Mouse (Mus musculus) monocyte, adult 2 months (primary cell): ENCODE data around the gene Il16.

Experiments
- DNase-seq, 2 experiments: peaks; one replicate each; pipeline ENCODE4 v3.0.0; 2022; ENCODE audit warnings: low spot score in 2 of 2, low read depth in 1 of 2

Il16 gene

GRCm38 (mm10) chr7:83650638-83651037, 94.9 kb downstream of the Il16 start:
- no peak for DNase-seq

- DNase-seq: no peak
Observed at GRCm38 (mm10) chr7:83648807-83649206, 96.7 kb downstream of the Il16 start.

DNA sequence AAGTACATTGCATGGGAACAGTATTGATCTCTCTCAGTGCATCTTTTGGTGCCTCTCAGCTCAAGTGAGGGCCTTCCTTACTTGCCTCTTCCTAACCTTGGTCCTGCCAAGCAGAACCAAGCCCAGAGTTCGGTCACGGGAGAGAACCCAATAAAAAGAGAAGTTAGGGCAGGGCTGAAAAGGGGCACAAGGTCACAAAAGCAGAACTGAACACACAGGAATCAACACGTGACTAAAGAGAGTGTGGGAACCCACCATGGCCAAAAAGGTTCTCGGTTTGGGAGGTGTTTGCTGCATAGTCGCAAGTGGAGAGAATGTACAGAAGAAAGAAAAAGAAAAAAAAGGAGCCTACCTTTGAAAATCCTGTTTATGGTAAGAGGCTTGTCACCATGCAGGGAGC, 100.0 kb downstream of the Il16 start:
- peak; percentile 38 to 61 for DNase-seq

DNA sequence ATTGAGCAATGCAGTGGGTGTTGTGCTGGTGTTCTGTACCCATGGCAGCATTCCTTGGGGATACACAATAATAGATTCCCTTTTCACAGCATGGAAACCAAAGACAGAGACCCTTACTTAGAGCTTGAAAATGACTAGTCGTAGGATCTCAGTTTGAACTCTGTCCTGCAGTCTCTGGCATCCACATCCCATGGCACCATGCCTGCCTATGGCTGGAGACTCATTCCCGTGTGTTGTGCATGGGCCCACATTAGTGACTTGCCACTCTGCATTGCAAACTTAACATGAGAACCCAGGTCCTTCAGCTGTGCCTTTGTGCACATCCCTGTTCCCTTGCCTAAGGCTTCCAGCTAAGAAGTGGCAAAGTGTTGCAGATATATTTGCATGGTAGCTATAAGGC, 100.8 kb downstream of the Il16 start:
- no peak for DNase-seq

DNA sequence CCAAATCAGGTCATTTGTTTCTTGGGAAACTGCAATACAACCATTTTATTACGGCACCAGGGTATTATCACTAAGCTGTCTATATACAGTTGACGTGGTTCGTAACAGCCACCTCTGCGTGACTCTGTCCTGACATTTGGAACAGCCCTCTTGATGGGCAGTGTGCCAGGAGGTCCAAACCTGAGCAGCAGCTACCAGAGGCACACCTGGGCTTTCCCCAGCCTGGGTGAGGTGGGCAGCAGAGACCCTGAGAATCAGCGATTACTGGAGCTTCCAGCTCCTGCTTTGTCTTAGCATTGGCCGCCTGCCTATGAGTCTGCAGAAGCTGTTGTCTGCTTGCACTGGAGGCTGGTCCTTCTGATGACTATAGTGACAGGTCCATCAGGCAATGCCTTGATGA, 101.9 kb downstream of the Il16 start:
- no peak for DNase-seq

- no peak for DNase-seq
Observed at GRCm38 (mm10) chr7:83641163-83641562, 104.4 kb downstream of the Il16 start.

GRCm38 (mm10) chr7:83640581-83640980, 104.9 kb downstream of the Il16 start:
- no peak for DNase-seq

DNA sequence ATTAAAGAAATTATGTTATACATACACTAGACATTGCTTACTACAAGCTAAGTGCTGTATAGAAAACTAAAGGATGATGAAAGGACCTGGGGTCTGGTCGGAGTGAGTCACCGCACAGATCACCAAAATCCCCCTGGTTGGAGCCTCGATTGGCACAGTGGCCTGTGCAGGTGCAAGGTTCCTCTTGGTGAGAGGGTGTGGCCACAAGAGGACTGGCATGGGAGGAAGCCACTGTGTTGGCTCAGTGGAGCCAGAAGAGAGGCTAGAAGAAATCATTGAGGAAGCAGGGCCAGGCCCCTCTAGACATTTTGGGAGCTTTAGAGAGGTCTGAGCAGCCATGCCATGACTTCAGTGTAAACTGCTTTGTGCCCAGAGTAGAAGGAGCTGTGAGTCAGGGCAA, 106.4 kb downstream of the Il16 start:
- no peak for DNase-seq

GRCm38 (mm10) chr7:83637781-83638583, 107.5 kb downstream of the Il16 start:
- DNase-seq: no peak

DNA sequence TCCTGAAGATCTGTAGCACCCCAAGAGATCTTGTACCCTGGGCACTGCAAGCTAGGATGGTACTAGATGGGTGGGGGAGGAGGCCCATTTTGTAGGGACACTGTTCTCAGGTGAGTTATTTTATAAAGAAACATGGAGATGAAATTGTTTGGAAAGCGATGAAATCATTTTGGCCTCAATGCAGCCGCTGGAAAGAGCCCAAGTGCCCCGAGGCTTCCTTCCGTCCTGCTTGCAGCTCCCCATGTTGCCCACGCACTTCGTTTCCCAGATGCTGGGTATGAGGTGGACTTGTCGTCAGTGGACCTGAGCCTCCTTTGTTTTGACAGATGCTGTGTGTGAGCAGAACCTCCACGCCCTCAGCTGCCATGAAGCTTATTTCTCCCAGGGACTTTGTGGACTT, 109.1 kb downstream of the Il16 start:
- no peak for DNase-seq

- DNase-seq: no peak
Observed at GRCm38 (mm10) chr7:83635726-83636125, 109.8 kb downstream of the Il16 start.

GRCm38 (mm10) chr7:83633856-83634255, 111.7 kb downstream of the Il16 start:
- DNase-seq: no peak

DNA sequence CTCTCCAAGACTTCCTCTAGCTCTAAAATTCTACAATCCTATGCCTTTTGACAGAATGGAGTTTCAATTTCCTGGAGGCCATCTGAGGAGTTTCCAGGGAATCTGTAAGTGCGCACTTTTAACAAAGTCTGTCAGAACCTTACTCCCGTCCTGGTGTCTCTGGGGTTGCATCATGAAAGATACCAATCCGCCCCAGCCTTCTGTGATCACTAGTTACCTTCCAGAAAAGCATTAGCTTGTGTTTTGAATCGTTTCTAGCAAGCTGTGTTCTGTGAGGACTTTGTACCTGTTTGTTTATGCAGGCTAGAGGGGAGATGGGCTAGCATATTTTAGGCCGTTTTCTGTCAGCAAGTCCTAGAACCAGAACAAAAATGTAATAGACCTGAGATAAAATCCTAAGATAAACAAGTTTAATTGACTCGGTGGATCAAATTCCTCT, 112.8 kb downstream of the Il16 start:
- no peak for DNase-seq

- DNase-seq: peak; percentile 71 to 87
Observed at GRCm38 (mm10) chr7:83631828-83632681, 113.5 kb downstream of the Il16 start, which contains the start of gene Stard5. TSS of gene Stard5 (plus strand) at chr7:83631959.

DNA sequence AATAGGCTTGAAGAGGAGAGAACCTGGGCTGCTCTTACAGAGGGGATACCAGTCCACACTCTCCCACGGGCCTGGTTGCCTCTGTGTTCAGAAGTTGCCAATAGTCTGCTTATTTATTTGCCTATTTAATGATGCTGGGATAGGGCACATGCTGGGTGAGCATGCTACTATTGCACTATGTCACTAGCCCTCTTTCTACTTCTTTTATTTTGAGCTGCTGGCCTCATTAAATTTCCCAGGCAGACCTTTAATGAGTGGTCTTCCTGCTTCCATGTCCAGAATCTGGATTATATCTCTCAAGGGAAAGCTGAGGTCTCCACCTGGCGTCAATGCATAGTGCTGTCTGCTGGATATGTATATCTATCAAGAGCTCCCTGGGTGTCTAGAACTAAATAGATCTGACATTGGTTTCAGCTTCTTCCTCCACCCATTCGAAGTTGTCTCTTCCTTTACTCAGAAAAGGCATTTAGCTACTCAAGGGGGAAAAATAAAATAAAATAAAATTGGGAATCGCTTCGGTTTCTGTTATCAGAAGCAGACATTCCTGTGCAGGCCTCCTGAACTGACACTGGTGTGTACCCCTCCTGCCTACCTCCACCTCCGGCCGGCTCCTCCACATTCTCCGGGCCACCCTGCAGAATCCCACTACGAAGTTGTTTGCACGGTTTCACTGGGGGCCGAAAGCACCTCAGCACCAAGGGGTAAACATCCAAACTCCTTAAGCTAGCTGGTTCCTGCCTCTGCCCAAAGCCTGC, 114.3 kb downstream of the Il16 start:
- no peak for DNase-seq

DNA sequence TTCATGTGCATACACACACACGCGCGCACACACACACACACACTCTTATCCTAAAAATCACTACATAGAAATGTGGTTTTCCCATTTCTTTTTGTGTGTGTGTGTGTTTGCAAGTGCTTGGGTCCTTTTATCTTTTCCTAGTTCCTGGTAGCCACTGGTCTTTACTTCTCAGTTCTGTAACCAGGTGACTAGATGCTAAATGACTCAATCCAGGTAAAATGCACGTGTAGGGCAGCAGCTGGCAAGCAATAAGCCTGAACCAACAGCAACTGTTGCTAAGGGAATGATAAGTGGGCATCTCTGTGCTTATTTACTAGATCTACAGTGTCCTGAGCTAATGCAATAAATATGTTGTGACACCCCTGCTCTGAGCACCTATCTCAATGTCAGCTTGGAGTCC, 118.2 kb downstream of the Il16 start:
- no peak for DNase-seq

DNA sequence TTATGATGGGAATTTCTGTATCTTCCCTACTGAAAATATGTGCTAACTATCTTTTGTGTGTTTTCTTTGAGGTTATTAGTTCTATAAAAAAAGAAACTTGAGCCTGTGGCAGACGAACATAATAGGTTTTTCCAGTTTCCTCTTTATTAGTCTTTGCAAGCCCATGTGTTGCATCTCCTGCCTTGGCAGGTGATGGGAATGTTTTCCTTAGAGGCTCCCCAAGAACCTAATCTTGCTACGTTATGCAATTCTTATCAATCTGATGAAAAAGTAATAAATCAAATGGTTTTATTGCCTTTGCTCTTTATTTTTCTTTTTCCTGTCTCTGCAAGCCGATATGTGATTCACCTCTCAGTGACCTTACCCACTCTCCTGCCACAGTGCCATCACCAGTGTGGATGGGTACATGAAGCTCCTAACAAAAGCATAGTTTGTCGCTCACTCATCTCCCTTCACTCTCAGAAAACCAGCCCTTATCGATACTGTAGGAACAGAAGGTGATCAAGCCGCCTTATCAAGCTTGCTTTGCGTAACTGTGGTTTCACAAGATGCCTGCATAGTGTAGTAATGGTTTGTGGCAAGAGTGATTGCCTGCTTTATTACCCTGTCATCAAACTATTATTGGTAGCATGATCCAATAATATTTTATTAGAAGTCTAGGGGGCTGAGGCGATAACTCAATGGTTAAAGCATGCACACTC, 118.8 kb downstream of the Il16 start:
- no peak for DNase-seq

GRCm38 (mm10) chr7:83624065-83624464, 121.5 kb downstream of the Il16 start:
- DNase-seq: no peak

- no peak for DNase-seq
Observed at GRCm38 (mm10) chr7:83622582-83622981, 122.9 kb downstream of the Il16 start.

DNA sequence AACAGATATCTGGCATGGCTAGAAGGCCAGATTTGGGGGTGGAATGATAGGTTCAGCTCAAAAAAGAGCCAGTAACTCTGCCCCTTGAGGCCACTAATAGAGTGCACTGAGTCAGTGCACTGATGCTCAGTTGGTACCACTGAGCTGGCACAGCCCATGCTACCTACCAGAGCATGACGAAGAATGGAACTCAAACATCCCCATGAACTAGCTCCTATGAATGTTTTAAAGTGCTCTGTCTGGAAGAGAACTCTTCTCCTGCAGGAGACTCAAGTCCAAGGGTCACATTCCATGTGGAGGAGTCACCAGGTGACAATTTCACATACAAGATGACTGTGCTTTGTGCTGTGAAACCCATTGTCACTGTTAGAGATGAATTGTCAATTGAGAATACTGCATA, 126.8 kb downstream of the Il16 start:
- DNase-seq: no peak

GRCm38 (mm10) chr7:83616268-83616667, 129.3 kb downstream of the Il16 start:
- DNase-seq: peak; percentile 39 to 42
